Mouse (Mus musculus) CH12.LX (cell line): ENCODE measurements around the gene Atp1a1.

Experiments used
- MAFK ChIP-seq: IDR thresholded peaks from 2 replicates; pipeline ENCODE4 v1.6.1; 2011; ENCODE audit warnings: low read length, improper control_type of control experiment; ENCODE audit not compliant: insufficient replicate concordance
- SIN3A ChIP-seq: IDR thresholded peaks from 2 replicates; pipeline ENCODE4 v1.6.1; 2012; ENCODE audit warnings: low read length, improper control_type of control experiment, inconsistent platforms
- UBTF ChIP-seq: IDR thresholded peaks from 2 replicates; pipeline ENCODE4 v1.6.1; 2012; ENCODE audit warnings: low read depth, mild to moderate bottlenecking, inconsistent platforms, low read length, improper control_type of control experiment, moderate library complexity

GRCm38 (mm10) chr3:101611012-101611812 lies 6.7 kb upstream of the Atp1a1 start:
- TF ChIP-seq SIN3A (no peak), UBTF (no peak), MAFK (no peak)
